Mouse (Mus musculus): ENCODE data around the gene Ccdc124.
A peak's percentile ranks its signal among the peaks of the same experiment; 100 is the strongest.
"Not testable (repeated sequence)": the region's sequence is repeated elsewhere in the genome, so short reads cannot be mapped to it uniquely, and the experiment has no call there.

Ccdc124 gene

GRCm38 (mm10) chr8:70825816-70826215, 47.9 kb downstream of the Ccdc124 start:
- DNase-seq (ENCODE audit: extremely low spot score, low spot score) = no peak

- DNase-seq (ENCODE audit: extremely low spot score, low spot score) = no peak
Measured at GRCm38 (mm10) chr8:70823802-70824201, 49.9 kb downstream of the Ccdc124 start.

- not testable (repeated sequence) for DNase-seq (ENCODE audit: extremely low spot score, low spot score)
Measured at GRCm38 (mm10) chr8:70822594-70822993, 51.1 kb downstream of the Ccdc124 start.

GRCm38 (mm10) chr8:70821992-70822391, 51.7 kb downstream of the Ccdc124 start:
- no peak for DNase-seq (ENCODE audit: extremely low spot score, low spot score)

- peak; percentile 80 for DNase-seq (ENCODE audit: extremely low spot score, low spot score)
Measured at GRCm38 (mm10) chr8:70821399-70821962, 52.3 kb downstream of the Ccdc124 start.

GRCm38 (mm10) chr8:70820101-70820935, 53.4 kb downstream of the Ccdc124 start:
- peak; percentile 63 for DNase-seq (ENCODE audit: extremely low spot score, low spot score)
